Mouse (Mus musculus) kidney, adult 2 months (tissue): ENCODE measurements around the gene Erc2. TPM values are rescaled to one million over a fixed set of nuclear protein-coding genes. Genes with fewer than 3 reads are reported as not detected.
"Not testable (repeated sequence)": the region's sequence is repeated elsewhere in the genome, so short reads cannot be mapped to it uniquely, and the experiment has no call there.

ENCODE experiments used
- DNase-seq: peaks from one replicate; pipeline ENCODE4 v3.0.0; 2021
- H3K27ac ChIP-seq: fragments of 200-500 bp; 2 replicates; pipeline ENCODE4 v1.5.1; 2012; ENCODE audit warnings: low read depth, low read length, control low read depth, inconsistent platforms; ENCODE audit not compliant: insufficient read depth
- H3K27me3 ChIP-seq: fragments of 200-500 bp; replicated peaks from 2 replicates; pipeline ENCODE4 v1.6.1; 2012; ENCODE audit warnings: mild to moderate bottlenecking, moderate library complexity, low read length, inconsistent platforms; ENCODE audit not compliant: control insufficient read depth, insufficient read depth
- H3K36me3 ChIP-seq: fragments of 200-500 bp; 2 replicates; pipeline ENCODE4 v1.6.1; 2012; ENCODE audit warnings: mild to moderate bottlenecking, moderate library complexity, low read length, inconsistent platforms; ENCODE audit not compliant: control insufficient read depth, insufficient read depth
- H3K4me1 ChIP-seq: fragments of 200-500 bp; 2 replicates; pipeline ENCODE4 v1.6.1; 2011; ENCODE audit warnings: low read length; ENCODE audit not compliant: control insufficient read depth, insufficient read depth
- H3K4me3 ChIP-seq: fragments of 200-500 bp; 2 replicates; pipeline ENCODE4 v1.5.1; 2011; ENCODE audit warnings: mild to moderate bottlenecking, low read depth, low read length, control low read depth; ENCODE audit not compliant: insufficient read depth
- CTCF ChIP-seq: fragments of 200-500 bp; conservative IDR thresholded peaks from 2 replicates; pipeline ENCODE4 v1.5.1; 2011; ENCODE audit warnings: low read depth, mild to moderate bottlenecking, control low read depth, low read length, moderate library complexity, mixed read lengths; ENCODE audit not compliant: insufficient read depth, insufficient read length
- POLR2A ChIP-seq: fragments of 200-500 bp; IDR thresholded peaks from one replicate; pipeline ENCODE4 v1.6.1; 2011; ENCODE audit warnings: low read depth, low read length, control low read depth
- WGBS: fragments of 180-500 bp; shearing (Covaris S2); methylation state at CpG from one replicate; pipeline ENCODE4 v1.1.7; 2018; 5-methylcytosine and 5-hydroxymethylcytosine counted together
- polyA plus RNA-seq: library from polyadenylated mRNA; depleted of rRNA; stranded (reverse); fragments of >200 nt; gene quantifications from 2 replicates; pipeline ENCODE4 v1.2.3, GENCODE M21; 2012

Gene Erc2
- polyA plus RNA-seq, 1 experiment: 6.9 TPM

DNA sequence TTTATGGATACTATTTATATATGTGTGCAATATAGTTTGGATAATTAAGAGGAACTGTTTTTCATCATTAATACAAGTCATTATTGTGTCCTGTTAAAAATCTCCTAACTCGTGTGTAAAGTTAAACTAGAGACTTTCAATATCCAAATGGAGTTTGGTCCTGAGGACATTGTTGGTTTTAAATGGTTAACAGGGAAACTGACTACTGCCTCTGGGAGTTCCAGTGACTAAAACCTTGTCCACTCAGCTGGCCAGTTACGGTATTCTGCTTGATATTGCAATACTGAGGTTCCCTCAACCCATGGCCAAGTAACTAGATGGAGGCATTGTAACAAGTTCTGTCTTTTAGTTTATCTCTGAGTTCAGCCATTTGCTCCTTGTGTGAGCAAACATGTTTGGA, 229.0 kb downstream of the Erc2 start:
- TF ChIP-seq CTCF: no peak
- TF ChIP-seq POLR2A: no peak
- DNase-seq: peak; percentile 55
- Histone ChIP-seq H3K27ac (no peak overlapping the region), H3K4me1 (peaks cover 2% of the 10 kb centered on the region; the same call in 1 of the 2 replicates), H3K4me3 (no peak overlapping the region), H3K36me3 (no peaks in the 10 kb centered on the region), H3K27me3 (no peaks in the 10 kb centered on the region)
- WGBS: 61% methylated on average over 2 of the region's 2 CpGs

DNA sequence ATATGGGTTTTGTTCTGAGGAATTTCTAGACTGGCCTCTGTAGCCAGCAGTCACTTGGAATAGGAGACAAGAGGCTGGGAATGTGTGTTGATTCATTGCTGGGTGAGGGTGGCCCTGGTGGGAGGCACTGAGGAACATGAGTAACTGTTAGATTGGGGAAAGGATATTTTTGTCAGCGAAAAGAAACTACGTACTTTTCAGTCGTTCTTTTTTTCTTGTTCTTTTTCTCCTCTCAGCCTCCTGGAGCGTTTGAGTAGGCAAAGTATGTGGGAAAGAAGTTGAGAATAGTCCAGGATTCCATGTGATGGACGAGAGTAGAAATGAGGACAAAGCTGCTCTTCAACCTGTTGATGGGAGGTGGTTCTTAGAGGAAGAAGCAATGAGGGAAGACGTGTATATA, 230.4 kb downstream of the Erc2 start:
- Histone ChIP-seq H3K27me3 (no peaks in the 10 kb centered on the region), H3K4me1 (no peaks in the 10 kb centered on the region), H3K4me3 (no peak overlapping the region), H3K36me3 (no peaks in the 10 kb centered on the region), H3K27ac (no peak overlapping the region)
- DNase-seq: no peak
- TF ChIP-seq CTCF (no peak), POLR2A (no peak)
- 83% methylated on average over 6 of the region's 6 CpGs for WGBS

DNA sequence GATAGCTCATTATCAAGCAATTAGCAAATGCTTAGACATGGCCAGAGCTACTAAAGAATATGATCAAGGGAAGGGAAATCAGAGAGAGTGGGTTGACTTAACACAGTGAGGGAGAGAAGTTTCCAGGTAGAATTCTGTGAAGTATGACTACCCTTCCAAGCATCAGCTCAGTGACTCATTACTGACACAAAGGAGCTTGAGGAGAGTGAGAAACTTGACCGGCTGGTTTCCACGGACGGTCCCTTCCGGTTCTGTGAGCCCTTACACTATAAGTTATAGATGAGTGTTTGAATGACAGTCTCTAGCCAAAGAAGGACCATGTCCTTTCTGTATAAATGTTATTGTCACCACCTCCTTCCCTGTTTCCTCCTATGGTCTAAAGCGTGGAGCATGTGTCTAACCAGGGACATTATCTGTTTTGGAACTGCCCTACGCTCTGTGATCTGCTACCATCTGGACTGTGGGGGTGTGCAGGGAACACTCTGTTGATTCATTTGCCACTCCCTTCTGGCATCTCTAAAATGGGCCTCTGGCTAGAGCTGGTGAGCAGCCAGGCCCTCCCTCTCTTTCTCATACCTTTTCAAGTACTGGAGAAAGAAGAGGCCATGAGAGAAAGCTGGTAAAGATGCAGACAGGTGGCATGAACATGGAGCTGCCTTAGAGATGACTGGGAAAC, 238.3 kb downstream of the Erc2 start:
- 87% methylated on average over 6 of the region's 6 CpGs for WGBS
- no peaks in the 10 kb centered on the region for H3K36me3 ChIP-seq
- H3K4me1 ChIP-seq: no peaks in the 10 kb centered on the region
- H3K4me3 ChIP-seq: no peak overlapping the region
- DNase-seq: no peak
- no peak for TF ChIP-seq POLR2A
- no peak for TF ChIP-seq CTCF
- H3K27me3 ChIP-seq: no peaks in the 10 kb centered on the region
- no peak overlapping the region for H3K27ac ChIP-seq

DNA sequence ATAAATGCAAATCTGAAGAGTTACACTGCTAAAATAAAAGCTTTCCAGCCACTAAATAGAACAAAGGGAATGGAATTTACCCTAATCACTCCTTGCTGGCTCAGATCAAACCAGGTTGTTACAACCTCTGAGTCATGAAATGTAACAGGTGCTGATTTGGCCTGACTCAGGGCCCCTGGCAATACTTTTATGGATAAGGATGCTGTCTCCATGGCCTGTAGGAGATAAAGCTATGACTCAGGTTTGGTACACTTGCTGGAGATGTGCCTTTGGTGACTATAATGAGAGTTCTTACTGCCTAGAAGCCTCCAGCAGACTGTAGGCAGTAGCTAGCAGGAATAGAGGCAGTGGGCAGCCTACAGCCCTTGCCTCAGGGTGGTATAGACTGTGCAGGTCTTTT, 240.1 kb downstream of the Erc2 start:
- no peak overlapping the region for H3K27ac ChIP-seq
- no peaks in the 10 kb centered on the region for H3K36me3 ChIP-seq
- TF ChIP-seq POLR2A (no peak), CTCF (no peak)
- H3K4me3 ChIP-seq: no peak overlapping the region
- no peak for DNase-seq
- no peaks in the 10 kb centered on the region for H3K27me3 ChIP-seq
- peaks cover 6% of the 10 kb centered on the region for H3K4me1 ChIP-seq

DNA sequence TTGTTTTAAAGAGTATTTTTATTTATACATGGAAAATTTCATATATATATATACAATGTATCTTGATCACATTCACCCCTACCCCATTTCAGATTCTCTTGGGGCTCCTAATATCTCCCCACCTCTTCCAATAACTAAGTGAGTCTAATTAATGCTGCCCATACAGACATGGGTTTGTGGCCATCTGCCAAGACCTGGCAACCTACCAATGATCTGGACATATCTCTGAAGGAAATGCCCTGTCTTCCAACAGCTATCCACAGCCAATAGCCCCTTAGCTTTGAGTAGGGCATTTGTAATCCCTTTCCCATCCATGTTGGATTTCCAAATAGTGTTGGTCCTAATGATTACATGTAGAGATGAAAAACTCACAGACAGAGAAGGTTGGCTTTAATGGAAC, 245.2 kb downstream of the Erc2 start:
- Histone ChIP-seq H3K4me3 (no peak overlapping the region), H3K4me1 (peaks cover 6% of the 10 kb centered on the region), H3K36me3 (no peaks in the 10 kb centered on the region), H3K27ac (no peak overlapping the region), H3K27me3 (no peaks in the 10 kb centered on the region)
- DNase-seq: peak; percentile 17
- TF ChIP-seq CTCF: no peak
- no peak for TF ChIP-seq POLR2A

DNA sequence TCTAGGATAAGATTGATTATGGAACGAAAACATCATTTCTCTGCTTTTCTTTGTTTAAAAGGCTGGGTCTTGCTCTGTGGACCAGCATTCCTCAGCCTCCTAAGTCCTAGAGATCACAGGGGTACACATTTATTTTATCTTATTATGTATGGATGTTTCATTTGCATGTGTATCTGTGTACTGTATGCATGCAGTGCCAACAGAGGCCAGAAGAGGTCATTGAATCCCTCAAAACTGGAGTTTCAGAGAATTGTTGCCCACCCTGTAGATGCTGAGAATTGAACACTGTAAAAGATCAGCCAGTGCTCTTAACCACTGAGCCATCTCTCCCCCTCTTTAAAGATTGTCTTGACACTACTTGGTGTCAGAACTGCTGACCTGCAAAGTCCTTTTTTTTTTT, 251.4 kb downstream of the Erc2 start:
- no peak overlapping the region for H3K27ac ChIP-seq
- H3K27me3 ChIP-seq: no peaks in the 10 kb centered on the region
- no peak overlapping the region for H3K4me3 ChIP-seq
- DNase-seq: no peak
- 94% methylated on average over 1 of the region's 1 CpGs for WGBS
- H3K36me3 ChIP-seq: no peaks in the 10 kb centered on the region
- TF ChIP-seq CTCF (no peak), POLR2A (no peak)
- peaks cover 11% of the 10 kb centered on the region; the same call in 1 of the 2 replicates for H3K4me1 ChIP-seq

DNA sequence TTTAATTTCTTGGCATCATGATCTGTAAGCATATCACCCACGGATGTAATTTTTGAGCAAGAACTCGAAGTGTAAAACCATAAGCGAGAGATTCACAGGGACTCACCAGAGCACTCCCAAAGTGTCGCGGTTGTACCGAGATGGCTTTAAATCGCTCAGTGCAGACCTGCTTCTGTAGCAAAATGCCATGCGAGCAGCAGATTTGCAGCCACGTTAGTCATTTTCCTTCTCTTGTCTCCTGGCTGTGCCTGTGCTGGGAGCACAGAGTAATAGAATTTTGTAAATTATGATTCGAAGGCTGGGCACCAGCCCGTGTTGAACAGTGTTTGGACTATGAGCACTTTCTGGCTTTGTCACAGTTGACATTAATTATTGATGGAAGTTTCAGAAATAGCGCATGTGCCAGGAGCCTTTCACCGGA, 253.8 kb downstream of the Erc2 start:
- Histone ChIP-seq H3K27ac (peak overlapping the region; percentile 90), H3K36me3 (no peaks in the 10 kb centered on the region), H3K4me1 (peaks cover 11% of the 10 kb centered on the region; the same call in 1 of the 2 replicates), H3K4me3 (peak overlapping the region; percentile 63), H3K27me3 (no peaks in the 10 kb centered on the region)
- WGBS: 52% methylated on average over 13 of the region's 13 CpGs
- no peak for TF ChIP-seq POLR2A
- no peak for TF ChIP-seq CTCF
- peak; percentile 83 for DNase-seq

DNA sequence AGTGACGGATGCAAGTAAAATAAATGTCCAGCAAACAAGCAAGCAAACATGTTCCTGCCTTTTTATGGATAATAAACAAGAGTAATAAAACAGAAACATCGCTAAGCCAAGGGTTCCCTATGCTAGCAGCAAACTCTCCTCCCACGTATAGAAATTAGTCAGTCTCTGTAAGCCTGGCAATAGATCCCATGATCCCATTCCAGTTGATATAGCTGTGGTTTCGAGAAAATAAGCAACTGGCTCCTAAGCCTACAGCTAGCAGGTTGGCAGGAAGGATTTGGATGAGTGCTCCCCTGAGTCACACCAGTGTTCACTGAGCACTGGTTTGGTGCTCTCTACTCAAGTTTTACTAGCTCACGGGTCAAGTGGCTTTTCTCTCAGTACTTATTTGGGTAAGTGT, 259.7 kb downstream of the Erc2 start:
- Histone ChIP-seq H3K4me1 (peaks cover 3% of the 10 kb centered on the region; the same call in 1 of the 2 replicates), H3K27me3 (no peaks in the 10 kb centered on the region), H3K4me3 (no peak overlapping the region), H3K36me3 (no peaks in the 10 kb centered on the region), H3K27ac (no peak overlapping the region)
- DNase-seq: no peak
- no peak for TF ChIP-seq CTCF
- no peak for TF ChIP-seq POLR2A
- WGBS: 61% methylated on average over 5 of the region's 5 CpGs

DNA sequence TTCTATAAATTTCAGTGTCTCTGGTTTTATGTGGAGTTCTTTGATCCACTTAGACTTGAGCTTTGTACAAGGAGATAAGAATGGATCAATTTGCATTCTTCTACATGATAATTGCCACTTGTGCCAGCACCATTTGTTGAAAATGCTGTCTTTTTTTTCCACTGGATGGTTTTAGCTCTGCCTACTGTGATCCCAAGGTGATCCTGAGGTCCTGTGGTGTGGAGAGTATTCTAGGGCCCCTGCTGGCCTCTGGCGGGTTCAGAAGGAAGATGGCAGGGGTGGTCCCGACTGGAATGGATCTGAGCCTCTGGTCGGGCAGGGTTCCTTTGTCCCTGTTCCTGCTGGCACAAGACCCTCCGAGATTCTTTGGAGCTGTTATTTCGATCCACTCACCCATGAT, 264.1 kb downstream of the Erc2 start:
- WGBS: 90% methylated on average over 5 of the region's 5 CpGs
- not testable (repeated sequence) for H3K36me3 ChIP-seq, H3K4me1 ChIP-seq, H3K27ac ChIP-seq, H3K27me3 ChIP-seq, DNase-seq, H3K4me3 ChIP-seq
